Mouse (Mus musculus) lung, embryonic 14.5 days (tissue): ENCODE measurements around the gene Emilin2. TPM values are rescaled to one million over a fixed set of nuclear protein-coding genes. Genes with fewer than 3 reads are reported as not detected.
A peak's percentile ranks its signal among the peaks of the same experiment; 100 is the strongest.

Experiments
- ATAC-seq: fragments of 200-750 bp; cut with Nextera tagmentation; 2 replicates; pipeline ENCODE4 v1.8.0; 2017; ENCODE audit warnings: mild to moderate bottlenecking, moderate TSS enrichment, moderate library complexity; ENCODE audit not compliant: insufficient read depth
- DNase-seq: peaks from one replicate; pipeline ENCODE4 v3.0.0-alpha.2; 2015
- H3K27ac ChIP-seq: fragments of 300-500 bp; sonication (generic); 2 replicates; pipeline ENCODE4 v1.5.1; 2014; ENCODE audit warnings: low read depth, mild to moderate bottlenecking, moderate library complexity
- H3K27me3 ChIP-seq: fragments of 300-500 bp; sonication (generic); 2 replicates; pipeline ENCODE4 v1.6.1; 2014; ENCODE audit warnings: low read length, control low read depth; ENCODE audit not compliant: insufficient read depth
- H3K36me3 ChIP-seq: fragments of 300-500 bp; sonication (generic); 2 replicates; pipeline ENCODE4 v1.6.1; 2014; ENCODE audit warnings: control low read depth; ENCODE audit not compliant: insufficient read depth
- H3K4me1 ChIP-seq: fragments of 300-500 bp; sonication (generic); 2 replicates; pipeline ENCODE4 v1.6.1; 2014; ENCODE audit warnings: antibody characterized with exemption, control low read depth; ENCODE audit not compliant: insufficient read depth
- H3K4me2 ChIP-seq: fragments of 300-500 bp; sonication (generic); 2 replicates; pipeline ENCODE4 v1.6.1; 2014; ENCODE audit warnings: mild to moderate bottlenecking
- H3K4me3 ChIP-seq: fragments of 300-500 bp; sonication (generic); 2 replicates; pipeline ENCODE4 v1.5.1; 2014; ENCODE audit warnings: low read depth, low read length
- H3K9ac ChIP-seq: fragments of 300-500 bp; sonication (generic); 2 replicates; pipeline ENCODE4 v1.6.1; 2014
- H3K9me3 ChIP-seq: fragments of 300-500 bp; sonication (generic); 2 replicates; pipeline ENCODE4 v1.6.1; 2016; ENCODE audit warnings: low read depth, low read length, control low read depth
- CTCF ChIP-seq: IDR thresholded peaks from 2 replicates; pipeline ENCODE4 v1.5.1; 2016; ENCODE audit warnings: antibody characterized with exemption, low read depth
- WGBS: fragments of 180-500 bp; shearing (Covaris S2); extraction: QIAGEN DNeasy Blood & Tissue Kit; methylation state at CpG from one replicate; pipeline ENCODE4 v1.1.7; 2014; 5-methylcytosine and 5-hydroxymethylcytosine counted together
- polyA plus RNA-seq: library from polyadenylated mRNA; unstranded; fragments of >200 nt; fragmentation: Nextera tagmentation; extraction: Ambion mirVana; gene quantifications from 2 replicates; pipeline ENCODE4 v1.2.1, GENCODE M21; 2014

The Emilin2 gene
- polyA plus RNA-seq, 1 experiment from 2014 or later, result 3.8 TPM

- H3K4me3 ChIP-seq, result no peak overlapping the region
- peaks cover 79% of the 10 kb centered on the region for H3K36me3 ChIP-seq
- H3K9ac ChIP-seq, result no peak overlapping the region
- WGBS, result 63% methylated on average over 6 of the region's 6 CpGs
- no peaks in the 10 kb centered on the region for H3K4me1 ChIP-seq
- H3K27ac ChIP-seq, result no peak overlapping the region
- DNase-seq (no peak), ATAC-seq (no peak)
- H3K9me3 ChIP-seq, result no peaks in the 10 kb centered on the region
- H3K4me2 ChIP-seq, result no peak overlapping the region
- no peaks in the 10 kb centered on the region for H3K27me3 ChIP-seq
- no peak for TF ChIP-seq CTCF
Observed at GRCm38 (mm10) chr17:71248963-71249362, 62.8 kb downstream of the Emilin2 start.

DNA sequence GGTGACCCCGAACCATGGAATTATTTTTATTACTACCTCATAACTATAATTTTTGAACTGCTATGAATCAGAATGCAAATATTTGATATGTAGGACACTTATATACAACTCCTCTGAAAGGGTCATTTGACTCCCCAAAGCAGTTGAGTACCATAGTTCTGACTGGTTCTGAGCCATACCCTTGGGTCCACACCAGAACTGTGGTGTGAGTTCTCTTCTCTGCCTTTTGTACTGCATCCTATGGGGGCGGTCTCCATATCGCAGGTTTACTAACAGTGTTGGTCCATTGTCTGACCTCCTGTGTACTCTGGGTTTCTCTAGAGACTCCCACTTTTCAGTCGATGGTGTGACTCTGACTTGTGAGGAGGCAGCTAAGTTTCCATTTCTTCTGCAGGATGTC, 65.8 kb downstream of the Emilin2 start:
- Histone ChIP-seq H3K27ac (no peak overlapping the region), H3K4me1 (no peaks in the 10 kb centered on the region), H3K4me2 (no peak overlapping the region), H3K27me3 (no peaks in the 10 kb centered on the region), H3K9ac (no peak overlapping the region), H3K36me3 (peaks cover 96% of the 10 kb centered on the region), H3K4me3 (no peak overlapping the region), H3K9me3 (no peaks in the 10 kb centered on the region)
- ATAC-seq (no peak), DNase-seq (no peak)
- TF ChIP-seq CTCF, result no peak
- 88% methylated on average over 4 of the region's 4 CpGs for WGBS

GRCm38 (mm10) chr17:71245133-71245532, 66.6 kb downstream of the Emilin2 start:
- no peak overlapping the region for H3K9ac ChIP-seq
- H3K27ac ChIP-seq, result no peak overlapping the region
- no peak overlapping the region for H3K4me2 ChIP-seq
- H3K4me1 ChIP-seq, result no peaks in the 10 kb centered on the region
- H3K27me3 ChIP-seq, result no peaks in the 10 kb centered on the region
- no peak for TF ChIP-seq CTCF
- H3K4me3 ChIP-seq, result no peak overlapping the region
- peaks cover 95% of the 10 kb centered on the region for H3K36me3 ChIP-seq
- 96% methylated on average over 15 of the region's 15 CpGs for WGBS
- DNase-seq (no peak), ATAC-seq (no peak)
- no peaks in the 10 kb centered on the region for H3K9me3 ChIP-seq

- Histone ChIP-seq H3K4me1 (no peaks in the 10 kb centered on the region), H3K27me3 (no peaks in the 10 kb centered on the region), H3K36me3 (peaks cover 86% of the 10 kb centered on the region), H3K4me3 (no peak overlapping the region), H3K4me2 (no peak overlapping the region), H3K9me3 (no peaks in the 10 kb centered on the region), H3K27ac (no peak overlapping the region), H3K9ac (no peak overlapping the region)
- no peak for TF ChIP-seq CTCF
- ATAC-seq (no peak), DNase-seq (no peak)
- WGBS, result 86% methylated on average over 7 of the region's 7 CpGs
Observed at GRCm38 (mm10) chr17:71242666-71243065, 69.1 kb downstream of the Emilin2 start.

DNA sequence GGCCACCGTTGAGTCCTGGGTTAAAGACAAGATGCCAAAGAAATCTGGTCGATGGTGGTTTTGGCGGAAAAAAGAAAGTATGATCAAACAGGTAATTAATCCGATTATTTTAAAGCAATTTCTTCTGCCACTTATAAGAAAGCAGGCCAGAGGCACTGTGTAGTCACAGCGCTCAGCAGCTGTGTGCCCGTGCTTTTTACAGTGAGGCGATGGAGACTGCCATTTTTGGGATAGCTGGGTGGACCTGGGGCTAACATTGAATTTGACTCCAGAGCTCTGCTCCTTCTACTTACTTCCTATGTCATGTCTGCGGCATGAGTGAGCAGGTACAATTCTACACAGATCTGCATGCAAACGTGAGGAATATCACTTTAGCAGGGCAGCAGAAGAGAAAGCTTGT, 71.0 kb downstream of the Emilin2 start:
- Histone ChIP-seq H3K4me3 (no peak overlapping the region), H3K4me2 (no peak overlapping the region), H3K36me3 (peaks cover 78% of the 10 kb centered on the region), H3K4me1 (no peaks in the 10 kb centered on the region), H3K27ac (no peak overlapping the region), H3K27me3 (no peaks in the 10 kb centered on the region), H3K9ac (no peak overlapping the region), H3K9me3 (no peaks in the 10 kb centered on the region)
- TF ChIP-seq CTCF, result no peak
- DNase-seq (no peak), ATAC-seq (no peak)
- 90% methylated on average over 9 of the region's 9 CpGs for WGBS

DNA sequence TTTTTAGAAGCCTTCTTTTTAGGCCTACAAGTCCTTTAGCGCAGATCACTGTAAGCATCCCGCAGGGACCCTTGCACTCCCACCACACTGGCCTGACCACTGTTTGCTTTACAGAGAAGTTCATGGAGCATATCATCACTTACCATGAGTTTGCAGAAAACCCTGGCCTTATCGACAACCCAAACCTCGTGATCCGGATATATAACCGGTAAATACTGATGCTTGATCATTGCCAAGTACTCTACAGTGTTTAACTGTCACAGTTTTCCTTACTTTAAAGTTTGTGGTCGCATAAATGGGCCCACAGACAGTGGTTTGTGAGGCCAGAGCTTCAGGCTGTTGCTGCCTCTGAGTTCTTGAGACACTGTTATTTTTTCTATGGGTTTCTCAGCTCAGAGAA, 73.3 kb downstream of the Emilin2 start:
- no peaks in the 10 kb centered on the region for H3K9me3 ChIP-seq
- 93% methylated on average over 7 of the region's 7 CpGs for WGBS
- H3K36me3 ChIP-seq, result peaks cover 72% of the 10 kb centered on the region
- no peak overlapping the region for H3K27ac ChIP-seq
- H3K4me1 ChIP-seq, result no peaks in the 10 kb centered on the region
- no peak overlapping the region for H3K4me3 ChIP-seq
- H3K4me2 ChIP-seq, result no peak overlapping the region
- H3K27me3 ChIP-seq, result no peaks in the 10 kb centered on the region
- DNase-seq, result no peak
- TF ChIP-seq CTCF, result no peak
- H3K9ac ChIP-seq, result no peak overlapping the region
- ATAC-seq, result no peak

GRCm38 (mm10) chr17:71235229-71235958, 76.4 kb downstream of the Emilin2 start:
- Histone ChIP-seq H3K9me3 (no peaks in the 10 kb centered on the region), H3K4me3 (no peak overlapping the region), H3K36me3 (peaks cover 65% of the 10 kb centered on the region), H3K9ac (no peak overlapping the region), H3K4me2 (no peak overlapping the region), H3K27ac (no peak overlapping the region; the same call in 1 of the 2 replicates), H3K27me3 (no peaks in the 10 kb centered on the region), H3K4me1 (no peaks in the 10 kb centered on the region)
- ATAC-seq, result peak; percentile 71
- WGBS, result 81% methylated on average over 12 of the region's 12 CpGs
- DNase-seq, result no peak
- TF ChIP-seq CTCF, result no peak
